Mouse (Mus musculus) gastrocnemius, adult 2 months (tissue): ENCODE measurements around the gene Dlg3. TPM values are rescaled to one million over a fixed set of nuclear protein-coding genes. Genes with fewer than 3 reads are reported as not detected.

Source experiments
- DNase-seq: peaks from one replicate; pipeline ENCODE4 v3.0.0; 2022
- H3K27ac ChIP-seq: fragments of 200-600 bp; 2 replicates; pipeline ENCODE4 v1.8.1; 2022; ENCODE audit warnings: mild to moderate bottlenecking
- H3K4me3 ChIP-seq: fragments of 200-600 bp; 2 replicates; pipeline ENCODE4 v1.8.1; 2022; ENCODE audit warnings: mild to moderate bottlenecking, moderate library complexity
- CTCF ChIP-seq: fragments of 200-600 bp; IDR thresholded peaks from 2 replicates; pipeline ENCODE4 v1.8.1; 2022; ENCODE audit warnings: antibody characterized with exemption, mild to moderate bottlenecking, moderate library complexity
- intact Hi-C: fragments of 180-260 bp; cut with DNase I; formaldehyde crosslinking; loops from one replicate; pipeline ENCODE4 v1.15.1; 2025
- long read RNA-seq, 2 experiments: library from polyadenylated mRNA; stranded (forward); transcript quantifications; one replicate each; pipeline ENCODE4 v2.0.0; 2021
- total RNA-seq, 2 experiments: library from RNA; stranded (reverse); gene quantifications; 2 replicates each; pipeline ENCODE4 v1.2.3; 2021

Dlg3 gene
- 1 to 10 TPM; 1.7 to 2.0 TPM for total RNA-seq
- long read RNA-seq, experiment 1, partial matches to known transcripts = 0 of 5 reads
- long read RNA-seq, experiment 1, other reads (novel, unspliced or antisense) = 4 of 5 reads
- long read RNA-seq, experiment 2, partial matches to known transcripts = 0 of 2 reads
- long read RNA-seq, experiment 2, other reads (novel, unspliced or antisense) = 1 of 2 reads

- peak; percentile 35 for DNase-seq
- peak within 1 kb of the TSS; percentile 69 for H3K4me3 ChIP-seq
- intact Hi-C loops = no loop called here
- H3K27ac ChIP-seq = no peak within 1 kb of the TSS
- TF ChIP-seq CTCF = peak; percentile 33
Observed at GRCm38 (mm10) chrX:100767181-100767884, at the start of gene Dlg3. Gene Dlg3 (plus strand): TSS chrX:100767722.

GRCm38 (mm10) chrX:100728947-100729346 is 38.6 kb upstream of the Dlg3 start:
- peak; percentile 29 for DNase-seq
- Histone ChIP-seq H3K4me3 (no peak overlapping the region), H3K27ac (no peak overlapping the region)
- intact Hi-C loops = no loop called here
- no peak for TF ChIP-seq CTCF

- H3K4me3 ChIP-seq = no peak within 1 kb of the TSS
- DNase-seq = peak; percentile 31
Observed at GRCm38 (mm10) chrX:100729665-100730188, 37.8 kb upstream of the Dlg3 start, which contains the start of gene Gdpd2. Gene Gdpd2 (plus strand): TSS chrX:100729873.

GRCm38 (mm10) chrX:100730266-100730665 is 37.3 kb upstream of the Dlg3 start:
- Histone ChIP-seq H3K4me3 (no peak overlapping the region), H3K27ac (no peak overlapping the region)
- intact Hi-C loops = loop anchor here (10.0 kb wide), 1 partner anchor 105 kb away; the partner anchor contains the start of genes Kif4 and Pdzd11
- TF ChIP-seq CTCF = no peak
- no peak for DNase-seq

More at GRCm38 (mm10) chrX:100729665-100730188, 37.8 kb upstream of the Dlg3 start, which contains the start of gene Gdpd2:
- H3K27ac ChIP-seq = no peak within 1 kb of the TSS
- intact Hi-C loops = loop anchor here (10.0 kb wide), 1 partner anchor 105 kb away; the partner anchor contains the start of genes Kif4 and Pdzd11
- peak; percentile 40 for TF ChIP-seq CTCF

- TF ChIP-seq CTCF = no peak
- intact Hi-C loops = loop anchor here (10.0 kb wide), 1 partner anchor 110 kb away; the partner anchor contains the start of genes Kif4 and Pdzd11
- no peak for DNase-seq
- Histone ChIP-seq H3K27ac (no peak overlapping the region), H3K4me3 (no peak overlapping the region)
Observed at GRCm38 (mm10) chrX:100734359-100734758, 33.2 kb upstream of the Dlg3 start.

- TF ChIP-seq CTCF = peak; percentile 72
- Histone ChIP-seq H3K4me3 (peak overlapping the region; percentile 64), H3K27ac (no peak overlapping the region)
- peak; percentile 74 for DNase-seq
- intact Hi-C loops = loop anchor here (10.0 kb wide), 1 partner anchor 114 kb away; the partner anchor contains the start of genes Kif4 and Pdzd11
Observed at GRCm38 (mm10) chrX:100738918-100739317, 28.6 kb upstream of the Dlg3 start.

GRCm38 (mm10) chrX:100739443-100739842 is 28.1 kb upstream of the Dlg3 start:
- no peak for DNase-seq
- TF ChIP-seq CTCF = no peak
- Histone ChIP-seq H3K27ac (no peak overlapping the region), H3K4me3 (peak overlapping the region; percentile 64)
- intact Hi-C loops = loop anchor here (10.0 kb wide), 1 partner anchor 115 kb away; the partner anchor contains the start of genes Kif4 and Pdzd11

GRCm38 (mm10) chrX:100740785-100741184 is 26.7 kb upstream of the Dlg3 start:
- intact Hi-C loops = no loop called here
- TF ChIP-seq CTCF = no peak
- DNase-seq = peak; percentile 43
- peak overlapping the region; percentile 57 for H3K27ac ChIP-seq
- peak overlapping the region; percentile 36 for H3K4me3 ChIP-seq

- intact Hi-C loops = no loop called here
- TF ChIP-seq CTCF = peak; percentile 60
- H3K27ac ChIP-seq = no peak overlapping the region
- DNase-seq = peak; percentile 65
- no peak overlapping the region for H3K4me3 ChIP-seq
Observed at GRCm38 (mm10) chrX:100741940-100742339, 25.6 kb upstream of the Dlg3 start.

- no peak for DNase-seq
- intact Hi-C loops = no loop called here
- H3K27ac ChIP-seq = no peak overlapping the region
- H3K4me3 ChIP-seq = no peak overlapping the region
- TF ChIP-seq CTCF = peak; percentile 24; the same call in 1 of the 2 replicates
Observed at GRCm38 (mm10) chrX:100765855-100766254, 1.7 kb upstream of the Dlg3 start.

GRCm38 (mm10) chrX:100767885-100768626 is 534 bp downstream of the Dlg3 start:
- peak overlapping the region; percentile 69 for H3K4me3 ChIP-seq
- TF ChIP-seq CTCF = no peak
- no peak for DNase-seq
- H3K27ac ChIP-seq = no peak overlapping the region
- intact Hi-C loops = no loop called here

- intact Hi-C loops = no loop called here
- no peak for DNase-seq
- no peak overlapping the region for H3K4me3 ChIP-seq
- no peak overlapping the region for H3K27ac ChIP-seq
- TF ChIP-seq CTCF = no peak
Observed at GRCm38 (mm10) chrX:100769281-100769680, 1.8 kb downstream of the Dlg3 start.
